Mouse (Mus musculus) heart, embryonic 13.5 days (tissue): Measurements from ENCODE around the gene Tanc1. TPM values are rescaled to one million over a fixed set of nuclear protein-coding genes. Genes with fewer than 3 reads are reported as not detected.

Experiments used
- ATAC-seq: fragments of 200-750 bp; cut with Nextera tagmentation; 2 replicates; pipeline ENCODE4 v1.8.0; 2017; ENCODE audit warnings: moderate TSS enrichment; ENCODE audit not compliant: insufficient number of reproducible peaks, low FRiP score, low TSS enrichment; ENCODE audit errors: extremely low read depth
- H3K27ac ChIP-seq: fragments of 300-500 bp; sonication (generic); replicated peaks from 2 replicates; pipeline ENCODE4 v1.5.1; 2015; ENCODE audit warnings: moderate library complexity, mild to moderate bottlenecking, inconsistent platforms
- H3K27me3 ChIP-seq: fragments of 300-500 bp; sonication (generic); replicated peaks from 2 replicates; pipeline ENCODE4 v1.6.1; 2015; ENCODE audit warnings: mild to moderate bottlenecking, inconsistent platforms
- H3K36me3 ChIP-seq: fragments of 300-500 bp; sonication (generic); 2 replicates; pipeline ENCODE4 v1.6.1; 2015; ENCODE audit warnings: mild to moderate bottlenecking, inconsistent platforms
- H3K4me1 ChIP-seq: fragments of 300-500 bp; sonication (generic); 2 replicates; pipeline ENCODE4 v1.6.1; 2015; ENCODE audit warnings: inconsistent platforms
- H3K4me2 ChIP-seq: fragments of 300-500 bp; sonication (generic); 2 replicates; pipeline ENCODE4 v1.6.1; 2015; ENCODE audit warnings: inconsistent platforms, mild to moderate bottlenecking, moderate library complexity
- H3K4me3 ChIP-seq: fragments of 300-500 bp; sonication (generic); 2 replicates; pipeline ENCODE4 v1.5.1; 2015; ENCODE audit warnings: moderate library complexity, mild to moderate bottlenecking, inconsistent platforms
- H3K9ac ChIP-seq: fragments of 300-500 bp; sonication (generic); 2 replicates; pipeline ENCODE4 v1.6.1; 2015; ENCODE audit warnings: inconsistent platforms, mild to moderate bottlenecking, moderate library complexity
- H3K9me3 ChIP-seq: fragments of 300-500 bp; sonication (generic); 2 replicates; pipeline ENCODE4 v1.6.1; 2016; ENCODE audit warnings: inconsistent platforms
- WGBS: fragments of 180-500 bp; shearing (Covaris S2); methylation state at CpG from one replicate; pipeline ENCODE4 v1.1.7; 2015; ENCODE audit warnings: mixed read lengths; 5-methylcytosine and 5-hydroxymethylcytosine counted together
- polyA plus RNA-seq: library from polyadenylated mRNA; unstranded; fragments of >200 nt; fragmentation: Nextera tagmentation; extraction: Ambion mirVana; gene quantifications from 2 replicates; pipeline ENCODE4 v1.2.1, GENCODE M21; 2015

Tanc1 gene
- polyA plus RNA-seq, 1 experiment from 2014 or later, result 25.0 TPM

- no peaks in the 10 kb centered on the region for H3K36me3 ChIP-seq
- no peak overlapping the region for H3K4me2 ChIP-seq
- H3K9ac ChIP-seq, result no peak overlapping the region
- H3K4me3 ChIP-seq, result no peak overlapping the region
- no peaks in the 10 kb centered on the region for H3K9me3 ChIP-seq
- ATAC-seq, result no peak
- H3K27ac ChIP-seq, result peak overlapping the region; percentile 79
- no peaks in the 10 kb centered on the region for H3K27me3 ChIP-seq
- WGBS, result 61% methylated on average over 4 of the region's 4 CpGs
- H3K4me1 ChIP-seq, result peaks cover 80% of the 10 kb centered on the region
Measured at GRCm38 (mm10) chr2:59629829-59630228, 18.0 kb downstream of the Tanc1 start.

- 64% methylated on average over 5 of the region's 5 CpGs for WGBS
- Histone ChIP-seq H3K4me3 (no peak overlapping the region), H3K27ac (no peak overlapping the region), H3K9me3 (no peaks in the 10 kb centered on the region), H3K9ac (no peak overlapping the region), H3K27me3 (no peaks in the 10 kb centered on the region), H3K4me1 (peaks cover 76% of the 10 kb centered on the region), H3K36me3 (0 out of 2 replicates have a peak, but pooled peaks cover 10% of the 10 kb centered on the region), H3K4me2 (no peak overlapping the region)
- ATAC-seq, result no peak
Measured at GRCm38 (mm10) chr2:59631406-59631805, 19.6 kb downstream of the Tanc1 start.

GRCm38 (mm10) chr2:59633761-59634430, 22.1 kb downstream of the Tanc1 start:
- no peak for ATAC-seq
- H3K27ac ChIP-seq, result no peak overlapping the region
- H3K9ac ChIP-seq, result no peak overlapping the region
- 0 out of 2 replicates have a peak, but pooled peaks cover 10% of the 10 kb centered on the region for H3K36me3 ChIP-seq
- no peaks in the 10 kb centered on the region for H3K9me3 ChIP-seq
- no peaks in the 10 kb centered on the region for H3K27me3 ChIP-seq
- H3K4me3 ChIP-seq, result no peak overlapping the region
- WGBS, result 67% methylated on average over 5 of the region's 5 CpGs
- no peak overlapping the region for H3K4me2 ChIP-seq
- H3K4me1 ChIP-seq, result peaks cover 69% of the 10 kb centered on the region

- Histone ChIP-seq H3K9me3 (no peaks in the 10 kb centered on the region), H3K4me3 (no peak overlapping the region), H3K27me3 (no peaks in the 10 kb centered on the region), H3K27ac (no peak overlapping the region), H3K36me3 (0 out of 2 replicates have a peak, but pooled peaks cover 10% of the 10 kb centered on the region), H3K4me1 (peaks cover 65% of the 10 kb centered on the region), H3K9ac (no peak overlapping the region), H3K4me2 (no peak overlapping the region)
- WGBS, result 78% methylated on average over 18 of the region's 18 CpGs
- ATAC-seq, result no peak
Measured at GRCm38 (mm10) chr2:59637040-59637785, 25.4 kb downstream of the Tanc1 start.

GRCm38 (mm10) chr2:59642722-59643121, 30.9 kb downstream of the Tanc1 start:
- peaks cover 8% of the 10 kb centered on the region for H3K36me3 ChIP-seq
- H3K4me3 ChIP-seq, result no peak overlapping the region
- H3K9ac ChIP-seq, result no peak overlapping the region
- H3K4me2 ChIP-seq, result no peak overlapping the region
- H3K27ac ChIP-seq, result no peak overlapping the region
- H3K4me1 ChIP-seq, result peaks cover 76% of the 10 kb centered on the region
- H3K27me3 ChIP-seq, result no peaks in the 10 kb centered on the region
- no peak for ATAC-seq
- WGBS, result 65% methylated on average over 8 of the region's 8 CpGs
- no peaks in the 10 kb centered on the region for H3K9me3 ChIP-seq

- H3K4me1 ChIP-seq, result peaks cover 86% of the 10 kb centered on the region
- no peaks in the 10 kb centered on the region for H3K9me3 ChIP-seq
- no peak overlapping the region for H3K4me2 ChIP-seq
- no peak for ATAC-seq
- no peaks in the 10 kb centered on the region for H3K27me3 ChIP-seq
- H3K9ac ChIP-seq, result no peak overlapping the region
- H3K27ac ChIP-seq, result peak overlapping the region; percentile 52; the same call in 1 of the 2 replicates
- H3K4me3 ChIP-seq, result no peak overlapping the region
- 47% methylated on average over 5 of the region's 5 CpGs for WGBS
- H3K36me3 ChIP-seq, result peaks cover 8% of the 10 kb centered on the region
Measured at GRCm38 (mm10) chr2:59644816-59645215, 33.0 kb downstream of the Tanc1 start.

GRCm38 (mm10) chr2:59645515-59645914, 33.7 kb downstream of the Tanc1 start:
- Histone ChIP-seq H3K9ac (no peak overlapping the region), H3K4me1 (peaks cover 84% of the 10 kb centered on the region), H3K36me3 (peaks cover 8% of the 10 kb centered on the region), H3K4me2 (no peak overlapping the region), H3K4me3 (no peak overlapping the region), H3K27me3 (no peaks in the 10 kb centered on the region), H3K27ac (0 out of 2 replicates have a peak overlapping the region, but pooled peaks have one; percentile 32), H3K9me3 (no peaks in the 10 kb centered on the region)
- 59% methylated on average over 3 of the region's 3 CpGs for WGBS
- ATAC-seq, result no peak

- H3K36me3 ChIP-seq, result peaks cover 15% of the 10 kb centered on the region
- H3K4me3 ChIP-seq, result no peak overlapping the region
- H3K4me2 ChIP-seq, result no peak overlapping the region
- 70% methylated on average over 20 of the region's 20 CpGs for WGBS
- H3K27ac ChIP-seq, result no peak overlapping the region
- no peaks in the 10 kb centered on the region for H3K9me3 ChIP-seq
- ATAC-seq, result no peak
- peaks cover 77% of the 10 kb centered on the region for H3K4me1 ChIP-seq
- H3K27me3 ChIP-seq, result no peaks in the 10 kb centered on the region
- H3K9ac ChIP-seq, result no peak overlapping the region
Measured at GRCm38 (mm10) chr2:59646740-59647390, 35.0 kb downstream of the Tanc1 start.

- H3K9ac ChIP-seq, result peak overlapping the region; percentile 33; the same call in 1 of the 2 replicates
- no peaks in the 10 kb centered on the region for H3K27me3 ChIP-seq
- 30% methylated on average over 12 of the region's 12 CpGs for WGBS
- H3K36me3 ChIP-seq, result peaks cover 15% of the 10 kb centered on the region
- no peak overlapping the region; the same call in 1 of the 2 replicates for H3K27ac ChIP-seq
- H3K9me3 ChIP-seq, result no peaks in the 10 kb centered on the region
- no peak overlapping the region for H3K4me3 ChIP-seq
- H3K4me2 ChIP-seq, result peak overlapping the region; percentile 27
- ATAC-seq, result no peak
- H3K4me1 ChIP-seq, result peaks cover 74% of the 10 kb centered on the region
Measured at GRCm38 (mm10) chr2:59648444-59648843, 36.6 kb downstream of the Tanc1 start.

- peaks cover 75% of the 10 kb centered on the region for H3K4me1 ChIP-seq
- H3K27me3 ChIP-seq, result no peaks in the 10 kb centered on the region
- 94% methylated on average over 8 of the region's 8 CpGs for WGBS
Measured at GRCm38 (mm10) chr2:59651801-59652200, 40.0 kb downstream of the Tanc1 start.

GRCm38 (mm10) chr2:59652702-59653101, 40.9 kb downstream of the Tanc1 start:
- Histone ChIP-seq H3K36me3 (peaks cover 11% of the 10 kb centered on the region; the same call in 1 of the 2 replicates), H3K27ac (no peak overlapping the region), H3K4me1 (peaks cover 71% of the 10 kb centered on the region), H3K4me2 (no peak overlapping the region), H3K9me3 (no peaks in the 10 kb centered on the region), H3K4me3 (no peak overlapping the region), H3K27me3 (no peaks in the 10 kb centered on the region), H3K9ac (no peak overlapping the region)
- WGBS, result 58% methylated on average over 5 of the region's 5 CpGs
- no peak for ATAC-seq

More at GRCm38 (mm10) chr2:59651801-59652200, 40.0 kb downstream of the Tanc1 start:
- H3K36me3 ChIP-seq, result peaks cover 13% of the 10 kb centered on the region
- no peak overlapping the region for H3K4me3 ChIP-seq
- ATAC-seq, result no peak
- H3K9me3 ChIP-seq, result no peaks in the 10 kb centered on the region
- H3K27ac ChIP-seq, result no peak overlapping the region
- H3K9ac ChIP-seq, result no peak overlapping the region
- no peak overlapping the region for H3K4me2 ChIP-seq
